ENCODE assay signal across 14 mouse cellular contexts in the genomic region with DNA sequence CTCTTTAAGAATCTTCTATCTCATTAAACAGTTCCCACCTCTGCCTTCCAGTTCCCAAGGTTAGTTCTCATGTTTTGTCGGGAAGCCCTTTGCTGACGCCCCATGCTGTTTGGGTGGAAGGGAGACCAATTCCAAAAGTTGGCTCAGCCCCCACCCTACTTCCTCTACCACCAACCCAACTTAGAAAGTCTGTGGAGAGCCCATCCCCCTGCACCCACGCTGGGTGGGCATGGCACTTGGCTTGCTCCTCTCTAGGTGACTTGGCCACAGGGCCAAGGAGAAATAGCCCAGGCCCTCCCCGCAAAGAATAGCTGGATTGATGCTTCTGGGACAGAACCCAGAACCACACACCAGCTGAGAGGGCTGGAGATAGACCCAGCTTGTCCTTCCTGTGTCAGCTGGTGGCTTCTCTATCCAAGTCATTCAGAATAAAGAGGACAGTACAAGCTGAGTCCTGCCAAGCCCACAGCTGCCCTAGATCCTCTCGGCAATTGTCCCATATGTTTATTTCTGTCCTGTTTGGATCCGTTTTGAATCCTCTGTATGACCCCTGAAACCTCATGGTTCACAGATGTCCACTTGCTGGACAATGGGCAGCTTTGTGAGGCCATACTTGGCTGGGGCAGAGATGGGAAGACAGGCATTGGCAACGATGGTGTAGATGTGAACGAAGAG. TPM values are rescaled to one million over a fixed set of nuclear protein-coding genes. Genes with fewer than 3 reads are reported as not detected.
A peak's percentile ranks its signal among the peaks of the same experiment; 100 is the strongest.
DNase-seq lines count a peak whose midpoint lies in the region; ATAC-seq and TF ChIP-seq lines count a peak whose summit lies in the region.
"Had no signal": no experiment of that assay in that cellular context is flagged by ENCODE, and none has a peak within 500 bp of the region (broad histone marks: within the 10 kb centered on the region; RNA-seq: fewer than 3 reads in every experiment).

No protein-coding gene starts in this region.

- ATAC-seq in cerebellum, adult (ENCODE audit: insufficient number of reproducible peaks, low FRiP score, low TSS enrichment): no peak
- ATAC-seq in heart, embryonic 11.5 days (replicated peaks; ENCODE audit: insufficient number of reproducible peaks, low FRiP score, low TSS enrichment): no peak
- ATAC-seq in midbrain, embryonic 16.5 days: no peak
- ATAC-seq: activated CD4-positive, CD25-positive, alpha-beta regulatory T cell, adult 4 months had no signal

- no peaks in the 10 kb centered on the region for H3K4me1 ChIP-seq in heart, embryonic 11.5 days (ENCODE audit: control insufficient read depth, insufficient read depth, low read length)
- peaks cover 39% of the 10 kb centered on the region; the same call in 1 of the 2 replicates for H3K4me1 ChIP-seq in spleen, adult 2 months (ENCODE audit: control insufficient read depth, insufficient read depth, insufficient read length)
- peaks cover 60% of the 10 kb centered on the region for H3K4me1 ChIP-seq in small intestine, adult 2 months (ENCODE audit: control insufficient read depth, insufficient read depth, insufficient read length, low read length)
- no peaks in the 10 kb centered on the region for H3K4me1 ChIP-seq in midbrain, embryonic 16.5 days (ENCODE audit: control insufficient read depth, insufficient read depth, low read length)
- H3K4me1 ChIP-seq: hindbrain, embryonic 15.5 days; limb, embryonic 12.5 days had no signal

- peak; percentile 36 for DNase-seq in cerebellum, adult 11-12 months
- DNase-seq in heart, adult 9 months (ENCODE audit: low spot score in 2 of 2): peak; percentile 14 to 46
- DNase-seq in spleen, adult 2 months (ENCODE audit: low read depth in 1 of 2, low spot score in 2 of 2): no peak
- DNase-seq in spleen, postnatal 36 days (ENCODE audit: low spot score in 2 of 2): no peak
- DNase-seq: gastrocnemius, postnatal 10 days had no signal

- H3K4me2 ChIP-seq in heart, embryonic 11.5 days: no peak overlapping the region
- no peak overlapping the region for H3K4me2 ChIP-seq in midbrain, embryonic 16.5 days (ENCODE audit: low read length)
- H3K4me2 ChIP-seq: hindbrain, embryonic 15.5 days; limb, embryonic 12.5 days had no signal

- no peaks in the 10 kb centered on the region for H3K9me3 ChIP-seq in heart, embryonic 11.5 days (replicated peaks; ENCODE audit: control insufficient read depth, low read length)
- no peaks in the 10 kb centered on the region for H3K9me3 ChIP-seq in midbrain, embryonic 16.5 days (replicated peaks; ENCODE audit: control insufficient read depth, low read length, poor library complexity, severe bottlenecking)
- H3K9me3 ChIP-seq: hindbrain, embryonic 15.5 days; limb, embryonic 12.5 days had no signal

- peaks cover 45% of the 10 kb centered on the region for H3K27me3 ChIP-seq in heart, embryonic 11.5 days (ENCODE audit: control insufficient read depth, insufficient read depth, low read length)
- no peaks in the 10 kb centered on the region for H3K27me3 ChIP-seq in spleen, adult 2 months (ENCODE audit: control insufficient read depth, insufficient read depth, low read length)
- H3K27me3 ChIP-seq in small intestine, adult 2 months (ENCODE audit: control insufficient read depth, insufficient read depth, low read length): no peaks in the 10 kb centered on the region
- peaks cover 7% of the 10 kb centered on the region for H3K27me3 ChIP-seq in midbrain, embryonic 16.5 days (ENCODE audit: control insufficient read depth, insufficient read depth, low read depth, low read length)

- H3K27ac ChIP-seq in heart, embryonic 11.5 days (ENCODE audit: low read depth, low read length): no peak overlapping the region
- no peak overlapping the region for H3K27ac ChIP-seq in spleen, adult 2 months (ENCODE audit: insufficient read depth, low read length)
- H3K27ac ChIP-seq in small intestine, adult 2 months (ENCODE audit: insufficient read depth, low read depth, low read length): no peak overlapping the region
- H3K27ac ChIP-seq in midbrain, embryonic 16.5 days (ENCODE audit: low read length): no peak overlapping the region
- H3K27ac ChIP-seq: hindbrain, embryonic 15.5 days; kidney, postnatal 0 days; limb, embryonic 12.5 days had no signal

- no peak overlapping the region for H3K4me3 ChIP-seq in heart, embryonic 11.5 days (ENCODE audit: low read depth, low read length)
- H3K4me3 ChIP-seq in spleen, adult 2 months (ENCODE audit: extremely low read depth, insufficient read depth, insufficient read length): peak overlapping the region; percentile 12; the same call in 1 of the 2 replicates
- H3K4me3 ChIP-seq in small intestine, adult 2 months (ENCODE audit: low read depth, low read length): peak overlapping the region; percentile 25
- H3K4me3 ChIP-seq in midbrain, embryonic 16.5 days (ENCODE audit: low read depth, low read length): no peak overlapping the region
- H3K4me3 ChIP-seq: hindbrain, embryonic 15.5 days; limb, embryonic 12.5 days had no signal

- TF ChIP-seq CTCF in spleen, adult 2 months (IDR thresholded peaks at IDR 0.05; ENCODE audit: extremely low read depth, insufficient read depth, insufficient read length, insufficient replicate concordance): no peak
- TF ChIP-seq CTCF in small intestine, adult 2 months (IDR thresholded peaks at IDR 0.05; ENCODE audit: extremely low read depth, insufficient read length, insufficient replicate concordance, low read depth, low read length): no peak

- no peak overlapping the region for H3K9ac ChIP-seq in heart, embryonic 11.5 days (ENCODE audit: low read depth, low read length)
- H3K9ac ChIP-seq in midbrain, embryonic 16.5 days (ENCODE audit: low read depth, low read length): no peak overlapping the region
- H3K9ac ChIP-seq: hindbrain, embryonic 15.5 days; limb, embryonic 12.5 days had no signal

- WGBS in heart, embryonic 11.5 days (ENCODE audit: insufficient replicate concordance): 65% methylated on average over 8 of the region's 8 CpGs
- WGBS in spleen, adult 2 months: 75% methylated on average over 8 of the region's 8 CpGs
- 72% methylated on average over 8 of the region's 8 CpGs for WGBS in small intestine, adult 2 months
- WGBS in midbrain, embryonic 16.5 days: 71% methylated on average over 8 of the region's 8 CpGs

- no peaks in the 10 kb centered on the region for H3K36me3 ChIP-seq in heart, embryonic 11.5 days (ENCODE audit: control insufficient read depth, insufficient read depth, low read length)
- peaks cover 2% of the 10 kb centered on the region; the same call in 1 of the 2 replicates for H3K36me3 ChIP-seq in spleen, adult 2 months (ENCODE audit: control insufficient read depth, insufficient read depth, low read length)
- no peaks in the 10 kb centered on the region for H3K36me3 ChIP-seq in small intestine, adult 2 months (ENCODE audit: control insufficient read depth, insufficient read depth, low read length)
- no peaks in the 10 kb centered on the region for H3K36me3 ChIP-seq in midbrain, embryonic 16.5 days (ENCODE audit: control insufficient read depth, insufficient read depth, low read length)
- H3K36me3 ChIP-seq: hindbrain, embryonic 15.5 days; limb, embryonic 12.5 days had no signal

- no peak for TF ChIP-seq POLR2A in spleen, adult 2 months (IDR thresholded peaks at IDR 0.05; ENCODE audit: low read depth, low read length)
- TF ChIP-seq POLR2A in small intestine, adult 2 months (IDR thresholded peaks at IDR 0.05; ENCODE audit: low read depth, low read length): no peak

RNA-seq across cellular contexts. Expression of a gene that starts 1.6 kb away (rescaled TPM):
- polyA plus RNA-seq in heart, embryonic 11.5 days (2014; fragmentation: Nextera tagmentation; extraction: Ambion mirVana): 0.15 and 0.31 TPM in 2 replicates
- polyA plus RNA-seq in spleen, adult 2 months (2012; rRNA removed): 54.7 and 68.4 TPM in 2 replicates
- polyA plus RNA-seq in small intestine, adult 2 months (2012; rRNA removed): 5.9 and 14.6 TPM in 2 replicates
- 0.34 and 0.62 TPM in 2 replicates for polyA plus RNA-seq in midbrain, embryonic 16.5 days (2015; fragmentation: Nextera tagmentation; extraction: Ambion mirVana)

RNA-seq across cellular contexts. Expression of a gene that starts 8.6 kb away (rescaled TPM):
- 72.5 and 90.8 TPM in 2 replicates for polyA plus RNA-seq in heart, embryonic 11.5 days (2014; fragmentation: Nextera tagmentation; extraction: Ambion mirVana)
- polyA plus RNA-seq in spleen, adult 2 months (2012; rRNA removed): 63.9 and 70.1 TPM in 2 replicates
- 63.0 and 107 TPM in 2 replicates for polyA plus RNA-seq in small intestine, adult 2 months (2012; rRNA removed)
- polyA plus RNA-seq in midbrain, embryonic 16.5 days (2015; fragmentation: Nextera tagmentation; extraction: Ambion mirVana): 43.4 and 50.3 TPM in 2 replicates

RNA-seq across cellular contexts. Expression of a gene that starts 26.8 kb away (rescaled TPM):
- polyA plus RNA-seq in heart, embryonic 11.5 days (2014; fragmentation: Nextera tagmentation; extraction: Ambion mirVana): not detected in 2 replicates
- 0.87 and 2.2 TPM in 2 replicates for polyA plus RNA-seq in spleen, adult 2 months (2012; rRNA removed)
- 0.05 and 0.60 TPM in 2 replicates for polyA plus RNA-seq in small intestine, adult 2 months (2012; rRNA removed)
- polyA plus RNA-seq in midbrain, embryonic 16.5 days (2015; fragmentation: Nextera tagmentation; extraction: Ambion mirVana): not detected in 2 replicates
- polyA plus RNA-seq: activated CD4-positive, CD25-positive, alpha-beta regulatory T cell, adult 4 months; limb, embryonic 12.5 days had no signal

RNA-seq across cellular contexts. Expression of a gene that starts 41.5 kb away (rescaled TPM):
- polyA plus RNA-seq in heart, embryonic 11.5 days (2014; fragmentation: Nextera tagmentation; extraction: Ambion mirVana): 17.6 and 18.0 TPM in 2 replicates
- 14.3 and 18.5 TPM in 2 replicates for polyA plus RNA-seq in spleen, adult 2 months (2012; rRNA removed)
- polyA plus RNA-seq in small intestine, adult 2 months (2012; rRNA removed): 5.1 and 8.5 TPM in 2 replicates
- 6.9 and 7.9 TPM in 2 replicates for polyA plus RNA-seq in midbrain, embryonic 16.5 days (2015; fragmentation: Nextera tagmentation; extraction: Ambion mirVana)

RNA-seq across cellular contexts. Expression of a gene that starts 43.9 kb away (rescaled TPM):
- polyA plus RNA-seq in heart, embryonic 11.5 days (2014; fragmentation: Nextera tagmentation; extraction: Ambion mirVana): not detected in 2 replicates
- polyA plus RNA-seq in spleen, adult 2 months (2012; rRNA removed): not detected in 2 replicates
- polyA plus RNA-seq in small intestine, adult 2 months (2012; rRNA removed): not detected in 2 replicates
- 0.57 and 0.98 TPM in 2 replicates for polyA plus RNA-seq in midbrain, embryonic 16.5 days (2015; fragmentation: Nextera tagmentation; extraction: Ambion mirVana)
- polyA plus RNA-seq: activated CD4-positive, CD25-positive, alpha-beta regulatory T cell, adult 4 months; kidney, postnatal 0 days; limb, embryonic 12.5 days; urinary bladder, adult 2 months had no signal

Comparison
In these comparisons a context has a peak if more than half of its experiments do, and no peak if none do; other contexts are left out.
1. DNase-seq: peak in cerebellum, adult 11-12 months (single experiment) and heart, adult 9 months (2 of 2); none in spleen, adult 2 months (0 of 2) and spleen, postnatal 36 days (0 of 2).
2. H3K4me3 ChIP-seq: peak in spleen, adult 2 months (single experiment) and small intestine, adult 2 months (single experiment); none in heart, embryonic 11.5 days (single experiment) and midbrain, embryonic 16.5 days (single experiment).